Mouse (Mus musculus): ENCODE measurements around the gene Gpr162.
"Not testable (repeated sequence)": the region's sequence is repeated elsewhere in the genome, so short reads cannot be mapped to it uniquely, and the experiment has no call there.

Gpr162 gene

DNA sequence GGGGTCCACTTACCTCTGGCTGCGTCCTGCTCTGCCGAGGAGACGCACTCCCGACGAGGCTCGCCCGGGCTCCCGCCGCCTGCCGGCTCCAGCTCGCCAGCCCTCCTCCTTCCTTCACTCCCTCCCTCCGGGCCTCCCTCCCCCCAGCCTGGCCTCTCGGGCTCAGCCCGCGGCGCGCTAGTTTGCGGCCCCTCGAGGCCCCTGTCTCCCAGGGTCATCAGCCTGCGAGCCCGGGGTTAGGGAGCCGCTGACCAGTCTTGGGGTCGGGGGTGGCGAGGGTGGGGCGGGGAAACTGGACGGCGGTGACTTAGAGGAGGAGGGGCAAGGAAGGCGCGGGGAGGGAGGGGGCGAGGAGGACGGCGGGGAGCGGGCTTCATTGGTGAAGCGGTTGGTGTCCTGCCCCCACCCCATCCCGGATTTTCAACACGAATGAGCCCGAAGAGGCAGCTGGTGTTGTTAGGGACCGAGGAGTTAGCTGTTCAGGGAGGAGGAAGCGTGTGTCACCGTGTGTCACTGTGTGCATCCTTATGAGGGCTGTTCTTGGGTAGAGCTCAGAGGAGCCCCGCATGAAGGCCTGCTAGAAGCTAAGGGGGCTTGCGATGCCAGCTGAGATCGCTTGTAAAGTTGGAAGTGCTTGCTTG, at the start of gene Gpr162:
Gene Gpr162, minus strand, starts transcription at position 326 of the 641 bp plus-strand sequence.
- DNase-seq (ENCODE audit: low spot score in 2 of 2): peak in 1 of 2 experiments; percentile 45

DNA sequence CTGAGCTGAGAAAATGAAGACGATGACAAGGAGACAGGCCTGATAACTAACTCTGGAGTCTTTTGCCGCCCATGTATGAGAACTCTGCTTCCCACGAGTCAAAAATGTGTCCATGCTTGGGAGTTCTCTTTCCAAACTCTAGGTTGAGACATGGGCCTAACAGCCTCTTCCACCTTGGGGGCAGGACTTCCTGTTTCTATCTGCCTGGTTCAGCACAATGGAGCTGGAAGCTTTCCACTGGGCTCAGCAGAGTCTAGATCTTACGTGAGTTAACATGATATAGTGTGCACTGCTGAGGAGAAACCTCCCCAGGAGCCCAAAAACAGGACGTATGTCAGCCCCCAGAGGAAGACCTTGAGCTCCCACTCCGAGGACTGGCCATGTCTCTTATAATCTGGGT, 49.4 kb upstream of the Gpr162 start:
- no peak for DNase-seq (ENCODE audit: low spot score in 2 of 2)

DNA sequence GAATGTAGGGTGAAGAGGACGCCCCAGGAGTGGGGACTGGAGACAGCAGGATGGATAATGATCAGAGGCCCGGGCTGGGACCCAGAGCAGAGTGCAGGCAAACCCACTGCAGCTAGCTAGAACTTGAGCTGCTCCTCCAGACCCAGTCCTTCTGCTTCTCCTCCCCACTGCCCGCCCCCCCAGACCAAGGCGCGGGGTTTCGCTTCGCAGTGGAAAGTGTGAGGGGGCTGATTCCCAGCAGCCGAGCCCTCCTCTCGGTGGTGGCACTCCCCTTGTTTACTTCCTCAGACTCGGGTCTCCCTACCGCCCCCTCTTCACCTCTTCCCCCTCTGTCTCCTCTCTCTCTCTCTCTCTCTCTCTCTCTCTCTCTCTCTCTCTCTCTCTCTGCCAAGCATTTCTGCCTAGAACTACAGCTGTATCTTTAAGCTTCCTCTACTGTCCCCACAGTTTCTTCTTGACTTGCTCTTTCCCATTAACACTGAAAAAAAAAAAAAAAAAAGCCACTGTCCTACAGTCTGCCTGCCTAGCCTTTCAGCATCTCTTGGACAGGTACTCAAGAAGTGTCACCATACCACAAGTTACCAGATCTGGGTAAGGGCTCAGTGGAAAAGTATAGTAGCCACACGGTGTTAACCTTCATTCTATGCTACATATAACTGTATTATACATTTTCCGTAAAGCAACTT, 47.9 kb upstream of the Gpr162 start, which contains the start of gene Lag3:
Gene Lag3, minus strand, starts transcription at position 173 of the 686 bp plus-strand sequence.
- DNase-seq (ENCODE audit: low spot score in 2 of 2): no peak

GRCm38 (mm10) chr6:124910032-124910431, 46.2 kb upstream of the Gpr162 start:
- DNase-seq (ENCODE audit: low spot score in 2 of 2): no peak

DNA sequence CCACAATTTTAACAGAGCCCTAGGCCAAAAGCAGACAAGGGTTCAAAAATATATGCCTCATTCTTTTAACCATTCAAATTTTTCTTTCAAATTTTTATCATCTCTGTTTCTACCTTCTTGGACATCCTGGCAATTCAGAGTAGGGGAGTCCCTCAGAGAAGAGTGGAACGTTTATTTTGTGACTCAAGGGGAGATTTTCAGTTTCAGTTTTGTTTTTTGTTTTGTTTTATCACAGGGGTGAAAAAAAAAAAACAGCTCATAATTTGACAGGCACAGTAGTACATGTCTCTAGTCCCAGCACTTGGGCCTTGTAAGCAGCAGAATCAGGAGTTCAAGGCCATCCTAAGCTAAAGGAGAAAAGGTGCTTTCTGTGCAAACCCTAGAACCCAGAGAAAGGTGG, 44.0 kb upstream of the Gpr162 start:
- no peak for DNase-seq (ENCODE audit: low spot score in 2 of 2)

GRCm38 (mm10) chr6:124904991-124905860, 41.4 kb upstream of the Gpr162 start:
- DNase-seq (ENCODE audit: low spot score in 2 of 2): no peak

- peak; percentile 30 to 61 for DNase-seq (ENCODE audit: low spot score in 2 of 2)
These were observed 40.6 kb upstream of the Gpr162 start for GRCm38 (mm10) chr6:124904161-124904981.

DNA sequence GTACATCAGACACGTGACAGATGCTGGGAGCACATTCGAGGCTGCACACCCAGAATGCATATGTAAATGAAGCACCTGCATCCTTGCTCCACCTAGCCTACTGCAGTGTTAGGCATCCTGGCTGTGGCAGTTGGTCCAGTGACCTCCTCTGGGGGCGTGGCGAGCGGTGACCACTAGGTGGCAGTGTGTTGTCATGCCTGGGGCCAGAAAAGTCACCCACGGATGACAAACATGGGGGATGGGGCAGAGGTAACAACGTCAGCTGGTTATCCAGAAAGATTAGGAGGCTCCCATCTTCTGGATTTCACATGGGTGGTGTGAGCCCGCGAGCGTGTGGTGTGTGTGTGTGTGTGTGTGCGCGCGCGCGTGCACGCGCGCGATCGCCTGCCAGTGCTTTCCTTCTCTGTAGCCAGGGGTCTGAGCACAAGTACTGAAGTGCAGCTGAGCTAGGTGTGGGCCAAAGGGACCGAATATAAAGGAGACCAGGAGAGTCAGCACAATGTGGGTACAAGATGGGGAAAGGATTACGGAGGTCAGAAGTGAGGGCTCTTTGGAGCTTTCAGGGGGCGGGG, 39.9 kb upstream of the Gpr162 start:
- peak; percentile 95 for DNase-seq (ENCODE audit: low spot score in 2 of 2)

GRCm38 (mm10) chr6:124901851-124902250, 38.1 kb upstream of the Gpr162 start:
- DNase-seq (ENCODE audit: low spot score in 2 of 2): no peak

- peak in 1 of 2 experiments; percentile 32 for DNase-seq (ENCODE audit: low spot score in 2 of 2)
These were observed 37.2 kb upstream of the Gpr162 start for GRCm38 (mm10) chr6:124900801-124901480.

DNA sequence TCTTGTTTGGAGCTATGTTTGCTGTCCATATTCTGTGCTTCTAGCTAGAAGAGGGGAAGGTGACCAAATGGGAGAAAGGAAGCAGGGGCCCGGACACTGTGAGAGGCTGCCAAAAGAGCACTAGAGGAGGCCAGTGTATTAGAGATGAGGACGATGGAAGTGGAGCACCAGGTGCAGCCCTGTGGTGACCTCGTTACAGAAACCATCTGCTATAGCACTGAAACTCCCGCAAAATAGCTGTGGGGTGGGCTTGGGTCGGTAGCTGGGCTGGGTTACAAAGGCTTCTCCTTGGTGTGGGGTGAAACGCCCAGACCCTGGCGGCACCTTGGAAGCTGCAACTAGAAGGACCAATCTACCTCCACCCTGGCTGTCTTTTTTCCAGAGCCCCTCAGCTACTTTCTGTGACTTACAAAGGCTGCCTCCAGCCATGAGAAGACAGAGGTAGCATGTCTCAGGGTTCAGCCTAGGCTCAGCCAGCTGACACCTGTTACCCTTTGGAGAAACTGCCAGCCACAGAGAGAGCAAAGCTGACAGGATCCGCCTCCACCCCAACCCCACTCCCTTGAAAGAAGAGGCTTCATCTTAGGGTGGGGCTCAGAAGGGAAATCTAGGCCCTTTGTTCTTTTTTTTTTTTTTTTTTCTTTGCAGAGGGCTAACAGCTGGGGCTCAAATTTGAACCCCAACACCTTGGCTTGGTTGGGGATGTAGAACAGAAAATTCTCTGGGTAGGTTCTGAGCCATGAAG, 36.4 kb upstream of the Gpr162 start:
- DNase-seq (ENCODE audit: low spot score in 2 of 2): no peak

DNA sequence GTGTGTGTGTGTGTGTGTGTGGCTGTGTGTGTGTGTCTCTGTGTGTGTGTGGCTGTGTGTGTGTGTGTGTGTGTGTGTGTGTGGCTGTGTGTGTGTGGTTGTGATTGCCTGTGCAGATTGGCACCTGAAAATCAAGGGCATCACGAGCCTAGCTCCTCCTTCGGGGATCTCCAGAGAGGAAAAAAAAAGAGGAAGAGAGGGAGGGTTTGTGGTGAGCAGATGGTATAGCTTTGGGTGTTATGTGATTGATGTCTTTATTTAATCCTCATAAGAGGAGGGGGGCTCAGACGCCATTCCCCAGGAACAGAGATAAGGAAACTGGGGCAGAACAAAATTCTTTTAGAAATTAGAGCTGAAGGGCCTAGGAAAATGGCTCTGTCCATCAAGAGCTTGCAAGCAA, 34.6 kb upstream of the Gpr162 start:
- DNase-seq (ENCODE audit: low spot score in 2 of 2): no peak

- not testable (repeated sequence) for DNase-seq (ENCODE audit: low spot score in 2 of 2)
These were observed 30.3 kb upstream of the Gpr162 start for GRCm38 (mm10) chr6:124894113-124894512.

- DNase-seq (ENCODE audit: low spot score in 2 of 2): no peak
These were observed 27.2 kb upstream of the Gpr162 start for GRCm38 (mm10) chr6:124890997-124891396.

DNA sequence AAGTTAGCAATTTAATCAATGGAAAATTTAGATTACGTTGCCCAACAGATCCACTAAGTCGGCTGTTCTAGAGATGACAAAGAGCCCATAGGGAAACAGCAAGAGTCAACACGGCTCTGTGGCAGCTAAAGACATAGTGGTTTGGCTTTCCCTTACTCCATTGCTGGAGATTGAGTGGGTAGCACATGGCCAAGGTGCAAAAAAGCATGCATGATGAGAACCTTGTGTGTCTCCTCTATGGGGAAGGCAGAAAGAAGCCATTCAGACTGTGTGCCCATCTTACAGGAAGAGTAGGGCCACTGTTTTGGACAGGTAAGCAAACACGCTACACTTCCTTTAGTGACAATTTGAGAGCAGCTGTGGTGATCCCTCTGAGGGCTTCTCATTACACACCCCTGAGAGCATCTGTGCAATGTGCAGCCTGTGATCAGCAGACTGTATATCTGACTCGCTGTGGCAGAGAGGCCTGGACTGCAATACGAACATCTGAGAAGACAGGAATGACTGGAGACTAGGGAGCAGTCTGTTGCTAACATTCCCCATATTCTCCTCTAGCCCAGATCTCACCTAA, 24.9 kb upstream of the Gpr162 start:
- no peak for DNase-seq (ENCODE audit: low spot score in 2 of 2)

- no peak for DNase-seq (ENCODE audit: low spot score in 2 of 2)
These were observed 24.2 kb upstream of the Gpr162 start, which contains the start of gene Cd4 for GRCm38 (mm10) chr6:124887986-124888385. TSS of gene Cd4 (minus strand) at chr6:124888221.

DNA sequence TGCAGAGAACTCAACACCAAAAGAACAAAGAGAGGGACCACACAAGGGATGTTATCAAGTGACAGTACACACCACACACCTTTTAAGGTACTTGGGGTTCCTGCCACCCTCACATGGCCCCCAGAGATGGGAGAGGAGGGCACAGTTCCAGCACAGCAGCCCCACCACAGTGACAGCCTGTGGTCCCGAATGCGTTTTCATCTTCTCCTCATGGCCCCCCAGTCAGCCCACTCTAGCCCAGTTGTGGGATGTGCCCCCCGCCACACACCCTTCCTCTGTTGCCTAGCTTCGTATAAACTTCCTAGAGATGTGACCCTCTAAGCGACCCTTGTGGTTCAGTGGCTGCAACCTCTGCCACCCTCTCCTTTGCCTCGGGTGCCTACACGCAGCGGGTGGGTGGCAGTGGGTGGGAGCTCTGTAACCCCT, 22.2 kb upstream of the Gpr162 start:
- DNase-seq (ENCODE audit: low spot score in 2 of 2): no peak

GRCm38 (mm10) chr6:124884714-124885500, 21.1 kb upstream of the Gpr162 start:
- no peak for DNase-seq (ENCODE audit: low spot score in 2 of 2)

GRCm38 (mm10) chr6:124883351-124883750, 19.6 kb upstream of the Gpr162 start:
- no peak for DNase-seq (ENCODE audit: low spot score in 2 of 2)
